Mouse (Mus musculus): ENCODE results near the gene Trib2. TPM values are rescaled to one million over a fixed set of nuclear protein-coding genes. Genes with fewer than 3 reads are reported as not detected.

Gene Trib2
- polyA plus RNA-seq, 1 experiment from 2014 or later: 20.5 TPM

DNA sequence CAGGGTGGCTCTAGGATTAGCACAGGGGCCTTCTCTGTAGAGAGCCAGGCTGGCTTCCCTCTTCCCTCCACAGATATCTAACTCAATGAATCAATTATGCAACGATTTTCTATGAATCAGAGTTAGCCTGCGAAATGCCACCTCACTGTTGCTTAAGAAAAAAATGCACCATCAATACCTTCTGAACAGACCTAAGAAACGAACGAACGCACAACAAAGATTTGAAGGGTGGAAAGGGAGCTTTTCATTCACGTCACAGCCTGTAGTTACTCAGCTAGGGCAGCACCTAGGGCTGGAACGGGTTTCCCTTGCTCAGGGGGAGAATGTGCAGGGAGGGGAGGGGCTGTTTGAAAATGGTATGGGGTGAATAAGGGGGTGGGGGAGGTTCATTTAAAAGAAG lies 5.8 kb downstream of the Trib2 start:
- no peaks in the 10 kb centered on the region for H3K36me3 ChIP-seq (ENCODE audit: control insufficient read depth, insufficient read depth, low read length)
- no peaks in the 10 kb centered on the region for H3K9me3 ChIP-seq (replicated peaks; ENCODE audit: control insufficient read depth, low read length)
- no peak for ATAC-seq (ENCODE audit: insufficient read depth, low FRiP score)
- H3K27ac ChIP-seq (ENCODE audit: low read length): no peak overlapping the region
- H3K4me3 ChIP-seq (replicated peaks; ENCODE audit: low read length): no peak overlapping the region
- H3K4me1 ChIP-seq (ENCODE audit: control insufficient read depth, insufficient read depth, low read length): peaks cover 6% of the 10 kb centered on the region; the same call in 1 of the 2 replicates
- H3K9ac ChIP-seq (ENCODE audit: low read length): no peak overlapping the region
- WGBS: 61% methylated on average over 7 of the region's 7 CpGs
- H3K27me3 ChIP-seq (ENCODE audit: control insufficient read depth, insufficient read depth, low read length): no peaks in the 10 kb centered on the region
- H3K4me2 ChIP-seq (ENCODE audit: low read depth, low read length): 0 out of 2 replicates have a peak overlapping the region, but pooled peaks have one; percentile 5

GRCm38 (mm10) chr12:15809657-15810056 lies 7.1 kb downstream of the Trib2 start:
- no peaks in the 10 kb centered on the region for H3K27me3 ChIP-seq (ENCODE audit: control insufficient read depth, insufficient read depth, low read length)
- H3K4me1 ChIP-seq (ENCODE audit: control insufficient read depth, insufficient read depth, low read length): peaks cover 6% of the 10 kb centered on the region; the same call in 1 of the 2 replicates
- no peak overlapping the region for H3K4me3 ChIP-seq (replicated peaks; ENCODE audit: low read length)
- 73% methylated on average over 7 of the region's 7 CpGs for WGBS
- H3K27ac ChIP-seq (ENCODE audit: low read length): no peak overlapping the region
- H3K36me3 ChIP-seq (ENCODE audit: control insufficient read depth, insufficient read depth, low read length): no peaks in the 10 kb centered on the region
- H3K9ac ChIP-seq (ENCODE audit: low read length): no peak overlapping the region
- no peak overlapping the region for H3K4me2 ChIP-seq (ENCODE audit: low read depth, low read length)
- ATAC-seq (ENCODE audit: insufficient read depth, low FRiP score): no peak
- no peaks in the 10 kb centered on the region for H3K9me3 ChIP-seq (replicated peaks; ENCODE audit: control insufficient read depth, low read length)

- H3K27ac ChIP-seq (ENCODE audit: low read length): no peak overlapping the region
- H3K4me2 ChIP-seq (ENCODE audit: low read depth, low read length): no peak overlapping the region
- H3K4me1 ChIP-seq (ENCODE audit: control insufficient read depth, insufficient read depth, low read length): peaks cover 4% of the 10 kb centered on the region; the same call in 1 of the 2 replicates
- no peak overlapping the region for H3K9ac ChIP-seq (ENCODE audit: low read length)
- H3K9me3 ChIP-seq (replicated peaks; ENCODE audit: control insufficient read depth, low read length): no peaks in the 10 kb centered on the region
- no peaks in the 10 kb centered on the region for H3K27me3 ChIP-seq (ENCODE audit: control insufficient read depth, insufficient read depth, low read length)
- 78% methylated on average over 4 of the region's 4 CpGs for WGBS
- no peak overlapping the region for H3K4me3 ChIP-seq (replicated peaks; ENCODE audit: low read length)
- H3K36me3 ChIP-seq (ENCODE audit: control insufficient read depth, insufficient read depth, low read length): no peaks in the 10 kb centered on the region; the same call in 1 of the 2 replicates
- no peak for ATAC-seq (ENCODE audit: insufficient read depth, low FRiP score)
Observed at GRCm38 (mm10) chr12:15809249-15809648, 7.5 kb downstream of the Trib2 start.

DNA sequence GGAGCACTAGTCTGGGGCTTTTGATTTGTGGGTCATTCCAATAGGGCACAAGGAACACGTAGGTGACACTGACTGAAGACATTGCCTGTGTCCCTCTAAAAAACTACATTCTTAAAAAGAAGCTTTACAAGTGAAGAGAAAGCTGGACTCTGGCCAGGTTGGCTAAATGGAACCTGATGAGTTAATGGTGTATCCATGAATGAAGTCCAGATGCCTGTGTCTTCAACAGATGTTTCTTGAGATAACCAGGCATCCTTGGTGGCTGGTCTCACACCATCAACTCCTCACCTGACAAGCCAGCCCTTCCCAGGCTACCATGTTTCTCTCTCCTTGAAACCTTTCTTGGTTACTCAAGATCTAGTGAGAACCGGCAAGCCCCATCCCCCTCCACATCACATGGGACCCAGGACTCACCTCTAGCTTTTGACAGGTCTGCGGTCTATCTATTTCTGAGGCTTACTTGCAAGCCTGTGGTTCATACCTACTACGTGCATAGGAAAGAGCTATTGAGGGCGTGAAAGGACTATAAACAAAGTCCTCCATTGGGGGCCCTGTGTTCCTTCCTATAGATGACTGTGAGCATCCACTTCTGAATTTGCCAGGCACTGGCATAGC lies 8.4 kb downstream of the Trib2 start:
- H3K9ac ChIP-seq (ENCODE audit: low read length): no peak overlapping the region
- no peaks in the 10 kb centered on the region; the same call in 1 of the 2 replicates for H3K36me3 ChIP-seq (ENCODE audit: control insufficient read depth, insufficient read depth, low read length)
- H3K9me3 ChIP-seq (replicated peaks; ENCODE audit: control insufficient read depth, low read length): no peaks in the 10 kb centered on the region
- peaks cover 3% of the 10 kb centered on the region; the same call in 1 of the 2 replicates for H3K4me1 ChIP-seq (ENCODE audit: control insufficient read depth, insufficient read depth, low read length)
- no peak for ATAC-seq (ENCODE audit: insufficient read depth, low FRiP score)
- WGBS: 94% methylated on average over 5 of the region's 5 CpGs
- H3K4me3 ChIP-seq (replicated peaks; ENCODE audit: low read length): no peak overlapping the region
- no peak overlapping the region for H3K27ac ChIP-seq (ENCODE audit: low read length)
- no peak overlapping the region for H3K4me2 ChIP-seq (ENCODE audit: low read depth, low read length)
- no peaks in the 10 kb centered on the region for H3K27me3 ChIP-seq (ENCODE audit: control insufficient read depth, insufficient read depth, low read length)

DNA sequence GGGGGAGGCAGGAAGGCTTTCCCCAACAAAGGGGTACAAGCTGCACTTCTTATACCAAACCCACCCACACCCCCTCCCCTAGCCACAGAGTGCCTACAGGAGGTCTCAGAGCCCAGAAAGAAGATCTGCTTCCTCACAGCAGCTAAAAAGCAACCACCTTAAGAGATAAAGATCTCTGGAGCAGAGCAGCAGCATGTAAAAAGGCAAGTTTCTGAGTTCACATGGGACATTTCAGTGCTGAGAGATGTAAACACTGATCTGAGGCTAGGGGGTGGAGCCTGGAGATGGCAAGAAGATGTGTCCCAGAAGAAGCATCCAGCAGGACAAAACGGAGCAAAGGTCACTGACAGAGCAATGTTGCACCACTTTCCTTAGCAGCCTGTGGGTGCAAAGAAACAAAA lies 11.8 kb downstream of the Trib2 start:
- no peaks in the 10 kb centered on the region; the same call in 1 of the 2 replicates for H3K36me3 ChIP-seq (ENCODE audit: control insufficient read depth, insufficient read depth, low read length)
- WGBS: 31% methylated on average over 1 of the region's 1 CpGs

GRCm38 (mm10) chr12:15803936-15804438 lies 12.7 kb downstream of the Trib2 start:
- H3K4me2 ChIP-seq (ENCODE audit: low read depth, low read length): no peak overlapping the region
- H3K4me1 ChIP-seq (ENCODE audit: control insufficient read depth, insufficient read depth, low read length): 0 out of 2 replicates have a peak, but pooled peaks cover 11% of the 10 kb centered on the region
- no peaks in the 10 kb centered on the region for H3K9me3 ChIP-seq (replicated peaks; ENCODE audit: control insufficient read depth, low read length)
- H3K36me3 ChIP-seq (ENCODE audit: control insufficient read depth, insufficient read depth, low read length): no peaks in the 10 kb centered on the region; the same call in 1 of the 2 replicates
- no peak overlapping the region for H3K4me3 ChIP-seq (replicated peaks; ENCODE audit: low read length)
- no peak overlapping the region for H3K27ac ChIP-seq (ENCODE audit: low read length)
- no peak overlapping the region for H3K9ac ChIP-seq (ENCODE audit: low read length)
- 85% methylated on average over 5 of the region's 5 CpGs for WGBS
- ATAC-seq (ENCODE audit: insufficient read depth, low FRiP score): no peak
- H3K27me3 ChIP-seq (ENCODE audit: control insufficient read depth, insufficient read depth, low read length): no peaks in the 10 kb centered on the region

More for the DNA sequence above, 11.8 kb downstream of the Trib2 start:
- H3K27me3 ChIP-seq (ENCODE audit: control insufficient read depth, insufficient read depth, low read length): no peaks in the 10 kb centered on the region
- 0 out of 2 replicates have a peak, but pooled peaks cover 11% of the 10 kb centered on the region for H3K4me1 ChIP-seq (ENCODE audit: control insufficient read depth, insufficient read depth, low read length)
- no peak overlapping the region for H3K9ac ChIP-seq (ENCODE audit: low read length)
- H3K27ac ChIP-seq (ENCODE audit: low read length): no peak overlapping the region
- H3K4me2 ChIP-seq (ENCODE audit: low read depth, low read length): no peak overlapping the region
- ATAC-seq (ENCODE audit: insufficient read depth, low FRiP score): no peak
- no peak overlapping the region for H3K4me3 ChIP-seq (replicated peaks; ENCODE audit: low read length)
- H3K9me3 ChIP-seq (replicated peaks; ENCODE audit: control insufficient read depth, low read length): no peaks in the 10 kb centered on the region

DNA sequence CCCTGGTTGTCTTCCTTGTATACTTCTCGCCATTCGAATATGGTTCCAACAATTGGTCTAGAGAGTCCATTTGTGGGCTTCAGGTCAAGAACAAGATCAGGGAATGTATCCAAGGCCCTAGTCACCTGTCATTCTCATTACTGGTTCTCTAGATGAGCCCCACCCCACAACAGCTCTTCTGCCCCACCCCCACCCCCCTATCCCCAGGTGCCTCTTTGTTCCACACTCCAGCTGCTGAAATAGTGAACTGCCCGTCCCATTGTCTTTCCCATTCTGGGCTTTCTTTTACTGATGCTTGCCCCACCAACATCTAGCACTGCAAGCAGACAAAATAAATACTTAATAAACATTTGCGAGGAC lies 15.2 kb downstream of the Trib2 start:
- 88% methylated on average over 4 of the region's 4 CpGs for WGBS
- Histone ChIP-seq H3K9me3 (replicated peaks; ENCODE audit: control insufficient read depth, low read length) (no peaks in the 10 kb centered on the region), H3K4me1 (ENCODE audit: control insufficient read depth, insufficient read depth, low read length) (0 out of 2 replicates have a peak, but pooled peaks cover 11% of the 10 kb centered on the region), H3K4me3 (replicated peaks; ENCODE audit: low read length) (no peak overlapping the region), H3K27ac (ENCODE audit: low read length) (no peak overlapping the region), H3K36me3 (ENCODE audit: control insufficient read depth, insufficient read depth, low read length) (no peaks in the 10 kb centered on the region; the same call in 1 of the 2 replicates), H3K4me2 (ENCODE audit: low read depth, low read length) (no peak overlapping the region), H3K9ac (ENCODE audit: low read length) (no peak overlapping the region), H3K27me3 (ENCODE audit: control insufficient read depth, insufficient read depth, low read length) (no peaks in the 10 kb centered on the region)
- ATAC-seq (ENCODE audit: insufficient read depth, low FRiP score): no peak

DNA sequence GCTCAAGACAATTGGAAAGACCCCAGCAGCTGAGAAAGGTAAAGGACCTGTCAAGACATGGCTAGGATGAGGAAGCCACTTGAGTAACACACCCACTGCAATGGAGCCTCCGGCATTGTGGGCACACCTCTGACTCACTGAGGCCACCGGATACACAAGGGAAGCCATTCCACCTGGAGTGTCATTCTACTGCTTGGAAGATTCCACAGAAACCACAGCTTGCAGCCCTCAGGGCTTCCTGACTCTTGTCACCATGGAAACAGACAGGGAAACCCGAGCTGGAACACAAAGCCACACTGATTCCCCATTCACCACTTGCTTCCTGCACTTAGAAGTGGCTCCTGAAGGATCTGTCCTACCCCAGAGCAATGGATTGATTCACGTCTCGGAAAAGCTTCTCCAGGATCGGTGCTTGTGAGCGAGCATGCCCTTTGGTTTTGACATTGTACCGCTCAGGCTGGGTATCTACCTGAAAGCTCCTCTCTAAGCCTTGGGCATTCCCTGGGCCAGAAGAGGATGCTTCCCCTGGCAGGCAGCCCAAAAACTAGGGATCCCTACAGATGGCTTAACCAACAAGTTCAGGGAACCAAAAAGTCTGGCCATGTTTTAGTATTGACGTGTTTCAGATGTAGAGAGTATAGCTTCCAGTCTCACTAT lies 15.7 kb downstream of the Trib2 start:
- no peak overlapping the region for H3K9ac ChIP-seq (ENCODE audit: low read length)
- no peak overlapping the region for H3K4me3 ChIP-seq (replicated peaks; ENCODE audit: low read length)
- H3K27me3 ChIP-seq (ENCODE audit: control insufficient read depth, insufficient read depth, low read length): no peaks in the 10 kb centered on the region
- 62% methylated on average over 9 of the region's 9 CpGs for WGBS
- ATAC-seq (ENCODE audit: insufficient read depth, low FRiP score): peak; percentile 57; the same call in 1 of the 2 replicates
- no peaks in the 10 kb centered on the region for H3K9me3 ChIP-seq (replicated peaks; ENCODE audit: control insufficient read depth, low read length)
- H3K36me3 ChIP-seq (ENCODE audit: control insufficient read depth, insufficient read depth, low read length): no peaks in the 10 kb centered on the region; the same call in 1 of the 2 replicates
- no peak overlapping the region for H3K4me2 ChIP-seq (ENCODE audit: low read depth, low read length)
- 0 out of 2 replicates have a peak, but pooled peaks cover 11% of the 10 kb centered on the region for H3K4me1 ChIP-seq (ENCODE audit: control insufficient read depth, insufficient read depth, low read length)
- H3K27ac ChIP-seq (ENCODE audit: low read length): 0 out of 2 replicates have a peak overlapping the region, but pooled peaks have one; percentile 8
